Mouse (Mus musculus) G1E (cell line): ENCODE measurements around the gene Dhx35. TPM values are rescaled to one million over a fixed set of nuclear protein-coding genes. Genes with fewer than 3 reads are reported as not detected.

Source experiments
- ATAC-seq: 2 replicates; pipeline ENCODE4 v1.8.0; 2016; ENCODE audit warnings: mild to moderate bottlenecking; ENCODE audit not compliant: insufficient number of reproducible peaks, poor library complexity, low FRiP score, severe bottlenecking; ENCODE audit errors: extremely low read depth
- DNase-seq: peaks from one replicate; pipeline ENCODE4 v3.0.0; 2012; ENCODE audit warnings: low spot score
- H3K27me3 ChIP-seq: 2 replicates; pipeline ENCODE4 v1.6.1; 2012; ENCODE audit warnings: mild to moderate bottlenecking, low read length, inconsistent platforms; ENCODE audit not compliant: insufficient read depth
- H3K36me3 ChIP-seq: replicated peaks from 2 replicates; pipeline ENCODE3; 2012; ENCODE audit warnings: mild to moderate bottlenecking, inconsistent platforms
- H3K4me1 ChIP-seq: 2 replicates; pipeline ENCODE4 v1.6.1; 2012; ENCODE audit warnings: low read depth, low read length, inconsistent platforms, mixed read lengths; ENCODE audit not compliant: insufficient read depth
- H3K4me3 ChIP-seq: 2 replicates; pipeline ENCODE4 v1.5.1; 2012; ENCODE audit warnings: low read depth, mild to moderate bottlenecking, inconsistent platforms, low read length, moderate library complexity, mixed read lengths
- H3K9me3 ChIP-seq: replicated peaks from 2 replicates; pipeline ENCODE4 v1.6.1; 2012; ENCODE audit warnings: inconsistent platforms
- CTCF ChIP-seq: IDR thresholded peaks from 2 replicates; pipeline ENCODE4 v1.5.1; 2012; ENCODE audit warnings: low read depth, low read length, inconsistent platforms, mixed read lengths
- GATA1 ChIP-seq: IDR thresholded peaks from 2 replicates; pipeline ENCODE4 v1.6.1; 2012; ENCODE audit warnings: borderline replicate concordance, low read length, inconsistent platforms, mixed read lengths
- GATA2 ChIP-seq: IDR thresholded peaks from 2 replicates; pipeline ENCODE4 v1.6.1; 2012; ENCODE audit warnings: low read depth, low read length, inconsistent platforms, borderline replicate concordance
- POLR2AphosphoS5 ChIP-seq: IDR thresholded peaks from 2 replicates; pipeline ENCODE4 v1.6.1; 2012; ENCODE audit warnings: low read depth, low read length, inconsistent platforms; ENCODE audit not compliant: insufficient replicate concordance
- TAL1 ChIP-seq: conservative IDR thresholded peaks from 2 replicates; pipeline ENCODE4 v1.6.1; 2012; ENCODE audit warnings: low read depth, low read length, inconsistent platforms, mixed read lengths
- polyA plus RNA-seq: library from polyadenylated mRNA; stranded (reverse); fragments of >175 nt; gene quantifications from 2 replicates; pipeline ENCODE4 v1.2.3, GENCODE M21; 2012
- total RNA-seq, 2 experiments: library from RNA; stranded (forward) in 1 of 2; stranded (reverse) in 1 of 2; fragments of 200-1000 nt in 1 of 2; fragments of >200 nt in 1 of 2; fragmentation: Nextera tagmentation in 1 of 2; gene quantifications; 2 replicates each; pipeline ENCODE4 v1.2.3; 2014 to 2017

Dhx35 gene
- total and polyA plus RNA-seq, 3 experiments, result 9.6 to 28.2 (median 24.2) TPM

- Histone ChIP-seq H3K4me1 (peaks cover 39% of the 10 kb centered on the region), H3K4me3 (peak within 1 kb of the TSS; percentile 86), H3K27me3 (peaks cover 12% of the 10 kb centered on the region), H3K9me3 (no peaks in the 10 kb centered on the region), H3K36me3 (peaks cover 31% of the 10 kb centered on the region)
- DNase-seq, result peak; percentile 96
- peak; percentile 36; the same call in 1 of the 2 replicates for TF ChIP-seq CTCF
- no peak for TF ChIP-seq TAL1
- TF ChIP-seq POLR2AphosphoS5, result 0 out of 2 replicates have a peak, but pooled peaks have one; percentile 43
- peak; percentile 97 for ATAC-seq
Measured at GRCm38 (mm10) chr2:158767742-158768339, 26.8 kb upstream of the Dhx35 start, which contains the start of gene Fam83d. Fam83d (plus strand) TSS chr2:158768093.

GRCm38 (mm10) chr2:158768350-158768749, 26.3 kb upstream of the Dhx35 start:
- peak overlapping the region; percentile 86 for H3K4me3 ChIP-seq
- H3K9me3 ChIP-seq, result no peaks in the 10 kb centered on the region
- peak; percentile 6; the same call in 1 of the 2 replicates for ATAC-seq
- H3K27me3 ChIP-seq, result peaks cover 7% of the 10 kb centered on the region
- TF ChIP-seq POLR2AphosphoS5 (no peak), TAL1 (no peak), GATA2 (no peak), CTCF (no peak), GATA1 (no peak)
- peak; percentile 68 for DNase-seq
- peaks cover 39% of the 10 kb centered on the region for H3K4me1 ChIP-seq
- H3K36me3 ChIP-seq, result peaks cover 36% of the 10 kb centered on the region

GRCm38 (mm10) chr2:158768771-158769170, 25.8 kb upstream of the Dhx35 start:
- DNase-seq, result peak; percentile 64
- Histone ChIP-seq H3K4me1 (peaks cover 39% of the 10 kb centered on the region), H3K4me3 (peak overlapping the region; percentile 86), H3K27me3 (peaks cover 3% of the 10 kb centered on the region), H3K9me3 (no peaks in the 10 kb centered on the region), H3K36me3 (peaks cover 40% of the 10 kb centered on the region)
- ATAC-seq, result peak; percentile 45
- TF ChIP-seq GATA1 (no peak), POLR2AphosphoS5 (no peak), GATA2 (no peak), TAL1 (no peak), CTCF (no peak)

GRCm38 (mm10) chr2:158770126-158770757, 24.4 kb upstream of the Dhx35 start:
- H3K27me3 ChIP-seq, result no peaks in the 10 kb centered on the region
- TF ChIP-seq POLR2AphosphoS5 (no peak), TAL1 (no peak), GATA1 (no peak), CTCF (no peak), GATA2 (no peak)
- H3K4me3 ChIP-seq, result no peak overlapping the region; the same call in 1 of the 2 replicates
- no peak for ATAC-seq
- H3K4me1 ChIP-seq, result peaks cover 39% of the 10 kb centered on the region
- no peak for DNase-seq
- no peaks in the 10 kb centered on the region for H3K9me3 ChIP-seq
- peaks cover 50% of the 10 kb centered on the region for H3K36me3 ChIP-seq

GRCm38 (mm10) chr2:158771066-158771763, 23.4 kb upstream of the Dhx35 start:
- Histone ChIP-seq H3K27me3 (no peaks in the 10 kb centered on the region), H3K4me1 (peaks cover 39% of the 10 kb centered on the region), H3K9me3 (no peaks in the 10 kb centered on the region), H3K36me3 (peaks cover 60% of the 10 kb centered on the region), H3K4me3 (no peak overlapping the region)
- ATAC-seq (no peak), DNase-seq (no peak)
- TF ChIP-seq POLR2AphosphoS5 (no peak), CTCF (no peak), GATA2 (no peak), TAL1 (no peak), GATA1 (no peak)

GRCm38 (mm10) chr2:158772808-158773207, 21.8 kb upstream of the Dhx35 start:
- peaks cover 76% of the 10 kb centered on the region for H3K36me3 ChIP-seq
- peaks cover 40% of the 10 kb centered on the region for H3K4me1 ChIP-seq
- no peaks in the 10 kb centered on the region for H3K9me3 ChIP-seq
- no peak for TF ChIP-seq TAL1
- TF ChIP-seq CTCF, result no peak
- TF ChIP-seq GATA1, result no peak
- no peak for TF ChIP-seq GATA2
- TF ChIP-seq POLR2AphosphoS5, result no peak
- ATAC-seq (no peak), DNase-seq (no peak)
- no peak overlapping the region for H3K4me3 ChIP-seq
- H3K27me3 ChIP-seq, result no peaks in the 10 kb centered on the region
